Mouse (Mus musculus) forebrain, embryonic 15.5 days (tissue): ENCODE measurements around the gene Car4. TPM values are rescaled to one million over a fixed set of nuclear protein-coding genes. Genes with fewer than 3 reads are reported as not detected.

ENCODE experiments used
- ATAC-seq: fragments of 200-750 bp; cut with Nextera tagmentation; replicated peaks from 2 replicates; pipeline ENCODE4 v1.8.0; 2017; ENCODE audit warnings: mild to moderate bottlenecking, moderate TSS enrichment, moderate library complexity
- H3K27ac ChIP-seq: fragments of 300-500 bp; sonication (generic); replicated peaks from 2 replicates; pipeline ENCODE4 v1.5.1; 2015; ENCODE audit warnings: mild to moderate bottlenecking, inconsistent platforms
- H3K27me3 ChIP-seq: fragments of 300-500 bp; sonication (generic); 2 replicates; pipeline ENCODE4 v1.6.1; 2015; ENCODE audit warnings: inconsistent platforms
- H3K36me3 ChIP-seq: fragments of 300-500 bp; sonication (generic); 2 replicates; pipeline ENCODE4 v1.6.1; 2015; ENCODE audit warnings: mild to moderate bottlenecking, inconsistent platforms
- H3K4me1 ChIP-seq: fragments of 300-500 bp; sonication (generic); 2 replicates; pipeline ENCODE4 v1.6.1; 2015; ENCODE audit warnings: inconsistent platforms
- H3K4me2 ChIP-seq: fragments of 300-500 bp; sonication (generic); replicated peaks from 2 replicates; pipeline ENCODE4 v1.6.1; 2015; ENCODE audit warnings: mild to moderate bottlenecking, inconsistent platforms
- H3K4me3 ChIP-seq: fragments of 300-500 bp; sonication (generic); 2 replicates; pipeline ENCODE4 v1.5.1; 2015; ENCODE audit warnings: mild to moderate bottlenecking, inconsistent platforms
- H3K9ac ChIP-seq: fragments of 300-500 bp; sonication (generic); replicated peaks from 2 replicates; pipeline ENCODE4 v1.6.1; 2015; ENCODE audit warnings: mild to moderate bottlenecking, inconsistent platforms
- H3K9me3 ChIP-seq: fragments of 300-500 bp; sonication (generic); 2 replicates; pipeline ENCODE4 v1.6.1; 2016; ENCODE audit warnings: inconsistent platforms
- WGBS: fragments of 180-500 bp; shearing (Covaris S2); methylation state at CpG from one replicate; pipeline ENCODE4 v1.1.7; 2015; ENCODE audit warnings: mixed read lengths; 5-methylcytosine and 5-hydroxymethylcytosine counted together
- polyA plus RNA-seq: library from polyadenylated mRNA; unstranded; fragments of >200 nt; fragmentation: Nextera tagmentation; extraction: Ambion mirVana; gene quantifications from 2 replicates; pipeline ENCODE4 v1.2.1, GENCODE M21; 2015

The Car4 gene
- polyA plus RNA-seq, 1 experiment from 2014 or later = 1.9 TPM

DNA sequence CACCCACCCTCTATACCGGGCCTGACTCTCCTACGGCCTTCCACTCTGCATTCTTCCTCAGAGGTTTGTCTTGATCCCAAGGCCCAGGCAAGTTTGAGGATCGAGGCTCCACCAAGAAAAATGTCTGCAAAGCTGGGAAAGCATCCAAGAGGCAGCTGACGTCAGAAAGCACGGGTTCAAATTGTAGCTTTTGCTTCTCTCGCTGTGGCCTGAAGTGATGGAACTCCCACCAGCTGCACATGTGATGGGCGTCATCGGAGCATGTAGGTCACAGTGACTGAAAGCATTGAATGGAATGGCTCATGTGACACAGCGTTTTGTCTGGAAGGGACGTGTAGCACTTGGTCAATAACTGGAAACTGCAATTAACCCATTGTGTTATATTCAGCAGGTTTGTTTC is 17.4 kb upstream of the Car4 start:
- Histone ChIP-seq H3K9ac (no peak overlapping the region), H3K4me2 (no peak overlapping the region), H3K4me3 (no peak overlapping the region), H3K36me3 (no peaks in the 10 kb centered on the region), H3K27ac (peak overlapping the region; percentile 85), H3K4me1 (peaks cover 28% of the 10 kb centered on the region), H3K27me3 (no peaks in the 10 kb centered on the region), H3K9me3 (no peaks in the 10 kb centered on the region)
- WGBS = 54% methylated on average over 10 of the region's 10 CpGs
- no peak for ATAC-seq

DNA sequence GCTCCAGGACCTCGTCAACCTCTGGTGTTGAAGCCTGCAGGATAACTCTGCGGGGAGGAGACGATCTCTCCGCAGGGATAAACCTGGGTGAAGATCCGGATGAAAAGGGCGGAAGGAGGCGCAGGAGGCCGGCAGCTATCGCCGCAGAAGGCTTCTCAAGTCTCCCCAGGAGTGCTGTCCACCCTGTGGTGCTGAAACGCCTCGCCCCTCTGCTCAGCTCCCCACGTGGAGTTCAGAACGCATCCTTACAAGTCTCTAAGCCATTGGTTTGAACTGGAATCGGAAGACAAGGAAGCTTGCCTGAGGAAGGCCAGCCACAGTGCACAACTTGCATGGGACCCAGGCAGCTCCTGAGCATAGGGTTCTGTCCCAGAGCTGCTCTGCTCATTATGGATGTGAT is 13.6 kb upstream of the Car4 start:
- ATAC-seq = no peak
- no peak overlapping the region for H3K27ac ChIP-seq
- WGBS = 1% methylated on average over 15 of the region's 15 CpGs
- no peak overlapping the region for H3K9ac ChIP-seq
- H3K36me3 ChIP-seq = no peaks in the 10 kb centered on the region
- H3K27me3 ChIP-seq = no peaks in the 10 kb centered on the region
- peak overlapping the region; percentile 19 for H3K4me2 ChIP-seq
- no peaks in the 10 kb centered on the region for H3K9me3 ChIP-seq
- peaks cover 48% of the 10 kb centered on the region for H3K4me1 ChIP-seq
- H3K4me3 ChIP-seq = no peak overlapping the region

DNA sequence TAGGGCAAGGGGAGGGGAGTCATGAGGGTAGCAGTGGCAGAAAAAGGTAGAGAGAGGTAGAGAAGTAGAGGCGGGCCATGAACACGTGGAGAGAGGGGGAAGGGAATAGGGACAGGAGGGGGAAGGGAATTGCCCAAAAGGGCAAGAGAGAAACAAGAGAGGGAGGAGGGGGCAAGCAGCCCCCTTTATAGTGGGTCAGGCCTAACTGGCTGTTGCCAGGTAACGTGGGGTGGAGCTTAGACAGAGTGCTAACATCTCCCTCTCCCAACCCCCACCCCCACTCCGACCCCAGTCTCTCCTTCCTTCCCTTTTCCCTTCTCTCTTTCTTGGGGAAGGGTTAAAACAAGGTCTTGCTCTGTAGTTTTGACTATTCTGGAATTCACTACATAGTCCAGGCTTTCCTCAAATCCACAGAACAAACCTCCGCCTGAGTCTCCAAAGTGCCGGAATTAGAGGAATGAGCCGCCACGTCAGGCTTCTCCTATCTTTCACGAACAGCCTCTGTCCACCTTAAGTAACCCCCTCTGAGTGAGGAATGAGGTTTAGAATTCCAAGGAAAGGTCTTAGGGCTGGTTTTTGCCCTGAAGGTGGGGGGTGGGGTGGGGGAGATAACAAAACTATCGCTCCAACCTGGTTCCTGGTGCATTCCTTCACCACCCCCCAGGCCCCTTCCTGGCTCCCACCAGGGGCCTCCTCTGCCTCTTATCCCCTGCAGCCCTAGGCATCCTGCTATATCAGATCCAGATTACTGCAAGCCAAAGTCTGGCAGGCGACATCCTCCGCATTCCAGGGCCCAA is 12.7 kb upstream of the Car4 start:
- no peak for ATAC-seq
- no peaks in the 10 kb centered on the region for H3K27me3 ChIP-seq
- no peak overlapping the region for H3K4me2 ChIP-seq
- H3K9ac ChIP-seq = no peak overlapping the region
- H3K36me3 ChIP-seq = no peaks in the 10 kb centered on the region
- WGBS = 6% methylated on average over 12 of the region's 12 CpGs
- no peak overlapping the region for H3K27ac ChIP-seq
- no peak overlapping the region for H3K4me3 ChIP-seq
- no peaks in the 10 kb centered on the region for H3K9me3 ChIP-seq
- peaks cover 44% of the 10 kb centered on the region for H3K4me1 ChIP-seq

DNA sequence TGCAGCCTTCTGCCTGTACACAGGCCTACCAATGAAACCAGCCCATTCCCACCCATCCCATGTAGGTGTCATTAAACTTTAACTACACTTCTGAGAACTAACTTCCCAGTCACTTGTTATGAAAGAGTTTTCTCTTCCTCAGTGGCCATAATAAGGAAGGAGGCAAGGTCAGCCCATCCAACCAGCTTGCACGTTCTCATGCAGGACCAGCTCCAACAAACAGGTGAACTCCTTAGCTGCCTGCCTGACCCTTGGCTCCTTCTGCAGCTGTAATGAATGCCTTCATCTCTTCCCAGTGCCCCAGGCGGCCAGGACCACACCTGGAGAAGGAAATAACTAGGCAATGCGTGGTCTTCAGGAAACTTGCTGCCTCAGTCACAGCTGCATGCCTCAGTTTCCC is 11.7 kb upstream of the Car4 start:
- H3K4me2 ChIP-seq = no peak overlapping the region
- 65% methylated on average over 3 of the region's 3 CpGs for WGBS
- no peaks in the 10 kb centered on the region for H3K9me3 ChIP-seq
- H3K9ac ChIP-seq = no peak overlapping the region
- no peaks in the 10 kb centered on the region for H3K27me3 ChIP-seq
- H3K4me3 ChIP-seq = no peak overlapping the region
- H3K27ac ChIP-seq = no peak overlapping the region
- peaks cover 38% of the 10 kb centered on the region for H3K4me1 ChIP-seq
- no peaks in the 10 kb centered on the region for H3K36me3 ChIP-seq
- no peak for ATAC-seq

GRCm38 (mm10) chr11:84947206-84947605 is 10.4 kb upstream of the Car4 start:
- ATAC-seq = peak; percentile 66
- peak overlapping the region; percentile 6 for H3K27ac ChIP-seq
- WGBS = 21% methylated on average over 6 of the region's 6 CpGs

GRCm38 (mm10) chr11:84948114-84948513 is 9.5 kb upstream of the Car4 start:
- H3K36me3 ChIP-seq = no peaks in the 10 kb centered on the region
- WGBS = 23% methylated on average over 3 of the region's 3 CpGs
- H3K4me3 ChIP-seq = no peak overlapping the region
- peak; percentile 16; the same call in 1 of the 2 replicates for ATAC-seq
- no peak overlapping the region for H3K9ac ChIP-seq
- H3K9me3 ChIP-seq = no peaks in the 10 kb centered on the region
- peak overlapping the region; percentile 6 for H3K27ac ChIP-seq
- no peak overlapping the region for H3K4me2 ChIP-seq
- peaks cover 38% of the 10 kb centered on the region for H3K4me1 ChIP-seq
- no peaks in the 10 kb centered on the region; the same call in 1 of the 2 replicates for H3K27me3 ChIP-seq

More at GRCm38 (mm10) chr11:84947206-84947605, 10.4 kb upstream of the Car4 start:
- Histone ChIP-seq H3K9me3 (no peaks in the 10 kb centered on the region), H3K27me3 (no peaks in the 10 kb centered on the region), H3K4me2 (no peak overlapping the region), H3K36me3 (no peaks in the 10 kb centered on the region), H3K9ac (no peak overlapping the region), H3K4me3 (no peak overlapping the region), H3K4me1 (peaks cover 38% of the 10 kb centered on the region)

DNA sequence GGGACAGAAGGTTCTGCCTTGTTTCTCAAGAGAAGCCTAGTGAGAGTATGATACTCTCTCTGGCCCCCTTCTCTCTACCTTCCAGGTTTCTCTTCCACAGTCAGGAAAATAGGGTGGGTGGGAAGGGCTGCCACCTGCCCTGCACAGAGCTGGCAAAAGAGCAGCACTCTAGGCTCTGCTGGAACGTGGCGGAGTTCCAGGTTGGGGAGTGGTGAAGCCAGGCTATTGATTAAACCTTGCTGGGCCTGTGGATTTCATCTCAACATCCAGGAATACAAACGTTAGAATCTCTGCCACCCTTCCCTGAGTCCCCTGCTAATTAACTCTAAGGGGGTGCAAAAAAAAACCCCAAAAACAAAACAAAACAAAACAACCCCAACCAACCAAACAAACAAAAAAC is 9.1 kb upstream of the Car4 start:
- peaks cover 36% of the 10 kb centered on the region for H3K4me1 ChIP-seq
- H3K36me3 ChIP-seq = no peaks in the 10 kb centered on the region
- H3K27ac ChIP-seq = peak overlapping the region; percentile 6
- no peak overlapping the region for H3K9ac ChIP-seq
- no peak overlapping the region for H3K4me2 ChIP-seq
- H3K27me3 ChIP-seq = no peaks in the 10 kb centered on the region; the same call in 1 of the 2 replicates
- H3K4me3 ChIP-seq = no peak overlapping the region
- ATAC-seq = no peak
- no peaks in the 10 kb centered on the region for H3K9me3 ChIP-seq
- WGBS = 34% methylated on average over 3 of the region's 3 CpGs

- 41% methylated on average over 2 of the region's 2 CpGs for WGBS
- H3K4me1 ChIP-seq = peaks cover 15% of the 10 kb centered on the region
- H3K27ac ChIP-seq = no peak overlapping the region
- ATAC-seq = no peak
- H3K4me2 ChIP-seq = no peak overlapping the region
- H3K9me3 ChIP-seq = no peaks in the 10 kb centered on the region
- no peaks in the 10 kb centered on the region for H3K36me3 ChIP-seq
- H3K4me3 ChIP-seq = no peak overlapping the region
- no peak overlapping the region for H3K9ac ChIP-seq
- peaks cover 17% of the 10 kb centered on the region for H3K27me3 ChIP-seq
Observed at GRCm38 (mm10) chr11:84952611-84953010, 5.0 kb upstream of the Car4 start.

DNA sequence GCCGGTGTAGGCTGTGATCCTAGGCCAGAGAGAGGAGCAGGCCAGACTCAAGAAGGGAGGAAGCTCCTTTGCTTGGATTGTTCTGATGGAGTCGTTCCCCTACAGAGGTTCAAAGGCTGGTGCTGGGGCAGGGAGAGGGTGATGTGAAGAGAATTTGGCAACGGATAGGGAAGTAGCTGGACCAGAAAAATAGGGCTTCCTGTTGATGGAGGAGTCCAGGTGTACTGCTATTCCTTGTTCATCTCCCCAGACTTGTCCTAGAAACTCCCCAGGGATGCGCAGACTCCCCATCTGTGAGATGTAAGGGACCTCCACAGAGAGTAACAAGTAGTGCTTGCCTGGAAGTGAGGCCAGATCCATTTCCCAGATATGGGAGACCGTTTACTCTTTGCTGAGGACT is 1.2 kb upstream of the Car4 start:
- Histone ChIP-seq H3K9ac (no peak overlapping the region), H3K27ac (no peak overlapping the region), H3K4me1 (peaks cover 15% of the 10 kb centered on the region), H3K4me2 (no peak overlapping the region), H3K9me3 (no peaks in the 10 kb centered on the region), H3K27me3 (peaks cover 44% of the 10 kb centered on the region), H3K4me3 (no peak overlapping the region), H3K36me3 (no peaks in the 10 kb centered on the region)
- ATAC-seq = no peak
- whole genome bisulfite sequencing = 36% methylated on average over 5 of the region's 5 CpGs

DNA sequence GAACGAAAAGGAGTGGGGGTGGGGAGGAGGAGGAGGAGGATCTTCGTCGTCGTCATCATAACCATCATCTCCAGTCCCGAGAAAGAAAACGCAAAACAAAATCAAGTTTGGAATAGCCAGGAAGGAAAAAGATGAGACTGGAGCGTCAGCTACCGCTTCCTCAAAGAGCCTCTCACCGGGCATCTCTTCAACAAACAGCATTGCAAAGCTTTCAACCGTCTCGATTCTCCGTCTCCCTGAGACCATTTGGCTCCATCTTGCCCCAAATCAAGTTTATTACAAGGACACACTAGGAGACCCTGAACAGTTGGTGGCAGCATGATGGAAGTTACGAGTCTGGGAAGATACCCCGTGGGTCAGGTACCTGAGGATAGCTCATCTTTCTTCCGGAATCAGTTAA is 415 bp upstream of the Car4 start:
- no peak for ATAC-seq
- no peak overlapping the region for H3K9ac ChIP-seq
- H3K4me3 ChIP-seq = peak overlapping the region; percentile 38
- H3K4me2 ChIP-seq = peak overlapping the region; percentile 49
- H3K36me3 ChIP-seq = no peaks in the 10 kb centered on the region
- peaks cover 15% of the 10 kb centered on the region for H3K4me1 ChIP-seq
- 11% methylated on average over 15 of the region's 15 CpGs for WGBS
- no peak overlapping the region for H3K27ac ChIP-seq
- H3K9me3 ChIP-seq = no peaks in the 10 kb centered on the region
- peaks cover 44% of the 10 kb centered on the region for H3K27me3 ChIP-seq

DNA sequence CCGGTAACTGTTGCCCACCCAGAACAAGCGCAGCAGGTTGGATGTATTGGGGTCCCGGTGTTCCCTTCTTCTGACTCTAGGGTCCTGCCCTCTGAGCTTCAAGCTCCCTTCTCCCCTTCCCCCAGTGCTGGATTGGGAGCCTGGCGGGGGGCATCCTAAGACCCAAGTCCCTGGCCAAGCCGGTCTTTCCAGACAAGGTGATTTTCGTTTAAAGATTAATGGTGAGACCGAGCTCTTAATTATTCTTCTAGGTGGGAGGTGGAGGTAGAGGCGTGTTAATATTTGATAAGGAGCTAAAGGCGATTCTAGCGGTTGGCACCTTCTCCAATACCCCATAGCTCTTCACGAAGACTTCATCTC is 665 bp downstream of the Car4 start:
- peaks cover 44% of the 10 kb centered on the region for H3K27me3 ChIP-seq
- H3K36me3 ChIP-seq = no peaks in the 10 kb centered on the region
- H3K27ac ChIP-seq = no peak overlapping the region
- H3K4me2 ChIP-seq = peak overlapping the region; percentile 49
- H3K9me3 ChIP-seq = no peaks in the 10 kb centered on the region
- peaks cover 15% of the 10 kb centered on the region for H3K4me1 ChIP-seq
- H3K4me3 ChIP-seq = peak overlapping the region; percentile 38
- 2% methylated on average over 11 of the region's 11 CpGs for WGBS
- no peak overlapping the region for H3K9ac ChIP-seq
- no peak for ATAC-seq

DNA sequence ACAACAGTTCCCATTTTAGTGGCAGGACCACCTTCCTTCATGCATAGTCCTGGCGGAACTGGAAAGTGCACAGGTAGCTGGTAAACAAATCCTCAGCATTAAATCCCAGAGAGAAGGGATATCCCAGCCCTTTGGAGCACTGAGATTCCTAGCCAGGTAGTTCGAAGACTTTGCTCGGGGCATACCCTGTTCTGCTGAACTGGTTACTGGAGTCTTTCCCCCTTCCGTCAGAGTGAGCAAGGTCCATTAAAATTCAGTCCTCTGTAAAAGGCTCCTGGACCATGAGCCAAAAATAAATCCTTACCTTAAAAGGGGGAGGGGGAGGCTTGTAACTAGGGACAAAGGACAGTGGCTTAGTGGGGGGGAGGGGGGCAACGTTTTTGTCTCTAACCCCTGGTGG is 1.6 kb downstream of the Car4 start:
- H3K27me3 ChIP-seq = peaks cover 44% of the 10 kb centered on the region
- no peaks in the 10 kb centered on the region for H3K9me3 ChIP-seq

GRCm38 (mm10) chr11:84959701-84960181 is 2.2 kb downstream of the Car4 start:
- 5% methylated on average over 9 of the region's 9 CpGs for WGBS
- no peak for ATAC-seq
- Histone ChIP-seq H3K9ac (no peak overlapping the region), H3K36me3 (no peaks in the 10 kb centered on the region), H3K27ac (no peak overlapping the region), H3K4me1 (peaks cover 15% of the 10 kb centered on the region), H3K9me3 (no peaks in the 10 kb centered on the region), H3K4me2 (no peak overlapping the region), H3K27me3 (peaks cover 44% of the 10 kb centered on the region), H3K4me3 (no peak overlapping the region)

More for the DNA sequence above, 1.6 kb downstream of the Car4 start:
- no peak overlapping the region for H3K4me3 ChIP-seq
- 25% methylated on average over 5 of the region's 5 CpGs for WGBS
- H3K9ac ChIP-seq = no peak overlapping the region
- ATAC-seq = no peak
- no peak overlapping the region for H3K27ac ChIP-seq
- H3K36me3 ChIP-seq = no peaks in the 10 kb centered on the region
- H3K4me1 ChIP-seq = peaks cover 15% of the 10 kb centered on the region
- no peak overlapping the region for H3K4me2 ChIP-seq
